Mouse (Mus musculus) neural tube, embryonic 15.5 days (tissue): Measurements from ENCODE around the gene Wbp2nl. TPM values are rescaled to one million over a fixed set of nuclear protein-coding genes. Genes with fewer than 3 reads are reported as not detected.
A peak's percentile ranks its signal among the peaks of the same experiment; 100 is the strongest.

ENCODE experiments used
- ATAC-seq: fragments of 200-750 bp; cut with Nextera tagmentation; 2 replicates; pipeline ENCODE4 v1.8.0; 2017; ENCODE audit warnings: mild to moderate bottlenecking, moderate TSS enrichment, moderate library complexity; ENCODE audit not compliant: low FRiP score
- H3K27ac ChIP-seq: fragments of 300-500 bp; sonication (generic); replicated peaks from 2 replicates; pipeline ENCODE4 v1.5.1; 2015; ENCODE audit warnings: mild to moderate bottlenecking, inconsistent platforms
- H3K27me3 ChIP-seq: fragments of 300-500 bp; sonication (generic); replicated peaks from 2 replicates; pipeline ENCODE4 v1.6.1; 2015; ENCODE audit warnings: inconsistent platforms
- H3K36me3 ChIP-seq: fragments of 300-500 bp; sonication (generic); 2 replicates; pipeline ENCODE4 v1.6.1; 2015; ENCODE audit warnings: inconsistent platforms
- H3K4me1 ChIP-seq: fragments of 300-500 bp; sonication (generic); 2 replicates; pipeline ENCODE4 v1.6.1; 2015; ENCODE audit warnings: inconsistent platforms
- H3K4me2 ChIP-seq: fragments of 300-500 bp; sonication (generic); 2 replicates; pipeline ENCODE4 v1.6.1; 2015; ENCODE audit warnings: inconsistent platforms, mild to moderate bottlenecking, moderate library complexity
- H3K4me3 ChIP-seq: fragments of 300-500 bp; sonication (generic); replicated peaks from 2 replicates; pipeline ENCODE4 v1.5.1; 2015; ENCODE audit warnings: mild to moderate bottlenecking, inconsistent platforms
- H3K9ac ChIP-seq: fragments of 300-500 bp; sonication (generic); replicated peaks from 2 replicates; pipeline ENCODE4 v1.6.1; 2015; ENCODE audit warnings: mild to moderate bottlenecking, inconsistent platforms
- H3K9me3 ChIP-seq: fragments of 300-500 bp; sonication (generic); replicated peaks from 2 replicates; pipeline ENCODE4 v1.6.1; 2016; ENCODE audit warnings: inconsistent platforms
- WGBS: fragments of 180-500 bp; shearing (Covaris S2); methylation state at CpG from one replicate; pipeline ENCODE4 v1.1.7; 2015; ENCODE audit warnings: mixed read lengths; 5-methylcytosine and 5-hydroxymethylcytosine counted together
- polyA plus RNA-seq: library from polyadenylated mRNA; unstranded; fragments of >200 nt; fragmentation: Nextera tagmentation; extraction: Ambion mirVana; gene quantifications from 2 replicates; pipeline ENCODE4 v1.2.1, GENCODE M21; 2015

Gene Wbp2nl
- polyA plus RNA-seq, 1 experiment from 2014 or later, result 0.10 TPM

DNA sequence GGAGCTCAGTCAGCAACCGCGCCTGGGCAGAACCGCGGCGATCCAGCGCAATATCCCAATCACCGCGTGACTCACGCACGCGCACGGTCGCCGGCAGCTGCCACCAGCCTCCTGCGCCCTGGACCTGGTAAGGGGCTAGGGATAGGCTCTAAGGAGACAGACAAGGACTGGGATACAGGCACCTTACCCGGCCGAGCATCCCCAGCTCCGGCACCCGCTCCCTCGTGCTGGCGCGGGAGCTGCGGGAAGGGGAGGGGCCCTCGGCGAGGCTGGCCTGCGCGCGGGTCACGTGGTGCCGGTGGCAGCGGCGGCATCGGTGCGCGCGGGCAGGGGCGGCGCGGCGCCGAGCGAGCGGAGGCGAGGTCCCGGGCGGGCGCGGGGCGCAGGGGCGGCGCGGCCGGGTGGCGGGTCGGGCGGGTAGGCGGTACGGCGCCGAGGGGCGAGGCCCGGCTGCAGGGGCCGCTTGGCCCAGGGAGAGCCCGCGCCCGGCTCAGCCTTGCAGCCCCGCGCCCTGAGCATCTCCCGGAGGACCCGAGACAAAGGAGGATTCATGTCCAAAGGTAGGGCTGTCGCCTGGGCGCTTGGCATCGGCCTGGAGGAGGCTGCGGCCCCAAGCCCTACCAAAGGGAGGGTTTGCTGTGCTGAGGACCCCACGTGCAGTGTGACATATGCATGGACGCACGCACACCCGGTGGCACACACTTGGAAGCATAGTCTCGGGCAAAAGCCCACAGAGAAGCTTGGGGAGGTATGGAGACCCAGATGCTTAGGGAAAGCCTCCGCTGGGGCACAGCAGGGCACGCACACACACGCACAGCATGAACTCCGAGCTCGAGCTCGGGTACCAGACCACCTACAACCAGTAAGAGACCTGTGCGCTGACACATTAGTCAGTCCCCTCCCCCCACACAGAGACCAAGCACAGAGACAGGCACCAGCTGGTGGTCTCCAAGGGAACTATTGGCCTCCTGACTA, 23.5 kb upstream of the Wbp2nl start:
- peak overlapping the region; percentile 87 for H3K4me2 ChIP-seq
- peak; percentile 86 for ATAC-seq
- H3K27ac ChIP-seq, result peak overlapping the region; percentile 96
- peaks cover 20% of the 10 kb centered on the region for H3K36me3 ChIP-seq
- H3K9ac ChIP-seq, result peak overlapping the region; percentile 64
- H3K27me3 ChIP-seq, result 0 out of 2 replicates have a peak, but pooled peaks cover 7% of the 10 kb centered on the region
- H3K4me3 ChIP-seq, result peak overlapping the region; percentile 63
- WGBS, result under 1% methylated on average over 76 of the region's 86 CpGs
- peaks cover 42% of the 10 kb centered on the region for H3K4me1 ChIP-seq
- no peaks in the 10 kb centered on the region for H3K9me3 ChIP-seq

DNA sequence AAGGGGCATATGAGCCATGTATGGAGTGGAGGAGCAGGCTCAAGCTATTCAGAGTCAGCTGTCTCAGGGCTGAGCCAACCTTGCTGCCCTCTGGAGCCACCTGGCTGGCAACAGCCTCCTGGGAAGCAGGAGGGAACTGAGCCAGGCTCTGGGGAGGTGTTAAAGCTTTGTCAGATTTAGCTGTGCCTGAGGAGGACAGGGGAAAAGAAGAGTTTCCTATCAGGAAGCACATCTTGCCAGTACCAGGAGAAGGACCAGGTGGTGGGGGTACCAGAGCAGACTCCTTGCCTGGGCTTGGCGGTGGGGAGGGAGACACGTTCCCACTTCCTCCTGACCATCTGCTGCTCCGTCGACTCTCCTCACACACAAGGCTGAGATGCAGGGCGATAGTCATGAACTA, 21.2 kb upstream of the Wbp2nl start:
- H3K27me3 ChIP-seq, result 0 out of 2 replicates have a peak, but pooled peaks cover 2% of the 10 kb centered on the region
- ATAC-seq, result no peak
- peaks cover 37% of the 10 kb centered on the region for H3K4me1 ChIP-seq
- no peaks in the 10 kb centered on the region for H3K9me3 ChIP-seq
- 62% methylated on average over 5 of the region's 5 CpGs for WGBS
- H3K9ac ChIP-seq, result no peak overlapping the region
- peak overlapping the region; percentile 87 for H3K4me2 ChIP-seq
- H3K36me3 ChIP-seq, result peaks cover 40% of the 10 kb centered on the region
- H3K4me3 ChIP-seq, result peak overlapping the region; percentile 63
- no peak overlapping the region for H3K27ac ChIP-seq

DNA sequence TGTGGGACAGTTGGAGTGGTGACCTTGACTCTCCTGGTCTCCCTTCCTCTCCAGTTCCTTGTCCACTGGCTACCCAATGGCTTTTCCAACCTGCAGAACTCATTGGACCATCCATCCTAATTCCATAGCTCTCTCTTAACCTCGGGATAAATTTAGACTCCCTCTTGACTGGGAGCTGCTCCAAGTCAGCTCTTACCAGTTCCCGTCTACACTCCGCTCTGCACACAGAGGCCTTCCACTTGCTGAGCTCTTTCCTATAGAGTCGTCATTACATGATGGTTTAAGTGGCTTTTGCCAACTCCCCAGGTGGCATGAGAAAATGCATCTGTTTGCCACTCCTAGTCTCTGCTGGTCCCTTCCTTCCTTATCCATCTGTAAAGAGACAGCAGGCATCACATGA, 18.1 kb upstream of the Wbp2nl start:
- 75% methylated on average over 4 of the region's 4 CpGs for WGBS
- Histone ChIP-seq H3K4me1 (peaks cover 26% of the 10 kb centered on the region), H3K4me3 (no peak overlapping the region), H3K4me2 (no peak overlapping the region), H3K27ac (no peak overlapping the region), H3K36me3 (peaks cover 70% of the 10 kb centered on the region), H3K9me3 (no peaks in the 10 kb centered on the region), H3K9ac (no peak overlapping the region), H3K27me3 (no peaks in the 10 kb centered on the region)
- no peak for ATAC-seq

DNA sequence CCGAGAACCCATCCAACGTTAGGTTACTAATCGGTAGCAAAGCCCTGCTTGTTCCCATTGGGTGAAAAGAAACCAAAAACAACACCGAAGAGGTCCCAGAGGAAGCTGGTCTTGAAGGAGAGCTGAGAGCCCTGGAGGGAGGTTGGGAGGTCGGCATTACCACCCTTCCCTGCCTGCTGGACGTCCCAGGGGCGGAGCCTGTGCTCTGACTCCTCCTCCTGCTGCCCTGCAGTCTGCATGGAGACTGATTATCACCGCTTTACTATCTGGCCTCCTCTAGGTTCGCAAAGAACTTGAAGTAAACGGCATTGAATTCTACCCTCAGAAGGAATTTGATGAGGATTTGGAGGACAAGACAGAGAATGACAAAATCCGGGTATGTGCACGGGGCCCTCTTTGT, 12.6 kb upstream of the Wbp2nl start:
- H3K27me3 ChIP-seq, result no peaks in the 10 kb centered on the region
- no peak overlapping the region for H3K4me2 ChIP-seq
- WGBS, result 67% methylated on average over 12 of the region's 12 CpGs
- no peaks in the 10 kb centered on the region for H3K9me3 ChIP-seq
- no peaks in the 10 kb centered on the region for H3K4me1 ChIP-seq
- ATAC-seq, result no peak
- no peak overlapping the region for H3K27ac ChIP-seq
- H3K9ac ChIP-seq, result no peak overlapping the region
- no peak overlapping the region for H3K4me3 ChIP-seq
- H3K36me3 ChIP-seq, result peaks cover 94% of the 10 kb centered on the region

DNA sequence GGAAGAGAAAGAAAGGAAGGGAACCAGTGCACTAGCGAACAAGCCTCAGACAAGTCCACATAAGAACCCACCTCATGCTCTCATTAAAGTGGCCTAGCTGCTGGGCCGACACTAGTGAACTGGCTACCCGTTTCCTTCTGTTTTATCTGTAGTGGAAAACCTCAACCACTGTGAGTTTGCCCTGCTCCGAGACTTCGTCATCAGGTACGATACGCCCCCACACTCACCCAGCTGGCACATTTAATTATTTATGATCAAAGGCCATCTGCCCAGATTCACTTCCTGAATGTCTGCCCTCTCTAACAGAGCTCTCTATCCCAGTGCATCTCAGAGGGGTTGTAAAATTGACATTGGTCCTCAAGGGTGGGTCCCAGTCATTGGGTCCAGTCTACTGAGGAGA, 8.5 kb upstream of the Wbp2nl start:
- Histone ChIP-seq H3K4me2 (no peak overlapping the region), H3K36me3 (peaks cover 63% of the 10 kb centered on the region), H3K27ac (no peak overlapping the region), H3K4me1 (peaks cover 22% of the 10 kb centered on the region), H3K4me3 (no peak overlapping the region), H3K9me3 (no peaks in the 10 kb centered on the region), H3K27me3 (no peaks in the 10 kb centered on the region), H3K9ac (no peak overlapping the region)
- 73% methylated on average over 7 of the region's 7 CpGs for WGBS
- ATAC-seq, result no peak

DNA sequence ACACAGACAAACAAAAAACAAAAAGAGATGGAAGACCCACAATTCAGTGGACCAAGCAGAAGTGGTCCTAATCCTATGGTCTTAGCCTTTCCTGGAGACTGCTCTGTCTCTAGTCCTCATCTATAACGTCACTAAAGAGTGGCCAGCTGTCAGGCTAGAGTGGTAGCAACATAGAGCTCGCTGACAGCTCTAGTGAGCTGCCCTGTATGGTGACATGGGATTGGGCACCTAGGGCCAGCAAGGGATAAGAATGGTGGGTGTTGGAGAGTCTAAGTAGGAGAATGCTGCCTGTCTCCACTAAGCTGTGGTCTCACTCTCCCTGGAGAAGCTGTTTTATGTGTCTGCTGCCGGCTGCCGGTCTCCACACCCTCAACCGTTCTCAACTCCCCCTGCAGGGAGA, 5.9 kb upstream of the Wbp2nl start:
- H3K4me3 ChIP-seq, result no peak overlapping the region
- H3K4me2 ChIP-seq, result peak overlapping the region; percentile 35
- H3K9ac ChIP-seq, result no peak overlapping the region
- no peaks in the 10 kb centered on the region for H3K9me3 ChIP-seq
- ATAC-seq, result no peak
- 9% methylated on average over 5 of the region's 5 CpGs for WGBS
- H3K27me3 ChIP-seq, result no peaks in the 10 kb centered on the region
- peak overlapping the region; percentile 79 for H3K27ac ChIP-seq
- H3K4me1 ChIP-seq, result peaks cover 22% of the 10 kb centered on the region
- H3K36me3 ChIP-seq, result peaks cover 37% of the 10 kb centered on the region

DNA sequence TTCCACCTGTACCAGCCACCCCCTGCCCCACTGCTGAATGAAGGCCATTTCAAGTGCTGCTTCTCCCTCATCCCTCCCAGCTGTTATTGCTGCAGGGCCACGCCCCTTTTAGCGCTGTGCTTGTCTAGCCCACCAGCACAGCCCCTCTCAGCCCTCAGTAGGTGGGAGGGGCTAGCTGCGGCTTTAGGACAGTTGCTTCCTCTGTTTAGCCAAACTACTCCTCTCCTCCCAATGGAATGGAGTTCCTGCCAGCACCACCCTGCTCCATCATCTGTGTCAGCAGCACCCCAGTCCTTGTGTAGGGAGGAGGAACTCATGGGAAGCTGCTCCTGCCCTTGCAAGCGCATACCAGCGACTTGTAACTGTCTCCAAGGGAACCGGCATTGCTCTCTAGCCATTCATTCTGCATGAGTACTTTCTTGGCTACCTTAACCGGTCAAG, 5.5 kb upstream of the Wbp2nl start:
- 2% methylated on average over 7 of the region's 7 CpGs for WGBS

DNA sequence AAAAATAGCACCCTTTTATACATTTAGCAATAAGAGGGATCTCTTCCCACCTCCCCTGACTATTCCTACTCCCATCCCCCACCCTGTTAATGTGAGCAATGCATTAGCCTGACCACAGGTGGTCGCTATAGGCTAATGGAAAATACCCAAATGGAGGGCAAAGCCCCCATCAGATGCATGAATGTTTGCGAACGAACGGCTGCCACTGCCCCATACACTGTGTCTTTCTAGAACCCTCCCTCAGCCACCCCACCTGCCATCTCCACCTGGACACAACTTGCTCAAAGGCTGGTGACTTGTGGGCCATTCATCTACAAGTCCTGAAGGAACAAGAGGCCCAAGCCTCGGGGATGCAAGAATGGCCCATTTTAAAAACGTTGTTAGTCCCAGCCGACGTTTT, 4.7 kb upstream of the Wbp2nl start:
- Histone ChIP-seq H3K9ac (no peak overlapping the region), H3K4me1 (peaks cover 22% of the 10 kb centered on the region), H3K9me3 (no peaks in the 10 kb centered on the region), H3K36me3 (peaks cover 25% of the 10 kb centered on the region), H3K4me3 (no peak overlapping the region), H3K27ac (peak overlapping the region; percentile 79; the same call in 1 of the 2 replicates), H3K27me3 (no peaks in the 10 kb centered on the region), H3K4me2 (no peak overlapping the region)
- WGBS, result 36% methylated on average over 8 of the region's 8 CpGs
- ATAC-seq, result peak; percentile 36; the same call in 1 of the 2 replicates

More for the DNA sequence above, 5.5 kb upstream of the Wbp2nl start:
- H3K4me1 ChIP-seq, result peaks cover 22% of the 10 kb centered on the region
- no peak overlapping the region for H3K9ac ChIP-seq
- H3K9me3 ChIP-seq, result no peaks in the 10 kb centered on the region
- peak overlapping the region; percentile 35 for H3K4me2 ChIP-seq
- peak overlapping the region; percentile 79 for H3K27ac ChIP-seq
- no peaks in the 10 kb centered on the region for H3K27me3 ChIP-seq
- peaks cover 33% of the 10 kb centered on the region for H3K36me3 ChIP-seq
- no peak overlapping the region for H3K4me3 ChIP-seq
- peak; percentile 83 for ATAC-seq

DNA sequence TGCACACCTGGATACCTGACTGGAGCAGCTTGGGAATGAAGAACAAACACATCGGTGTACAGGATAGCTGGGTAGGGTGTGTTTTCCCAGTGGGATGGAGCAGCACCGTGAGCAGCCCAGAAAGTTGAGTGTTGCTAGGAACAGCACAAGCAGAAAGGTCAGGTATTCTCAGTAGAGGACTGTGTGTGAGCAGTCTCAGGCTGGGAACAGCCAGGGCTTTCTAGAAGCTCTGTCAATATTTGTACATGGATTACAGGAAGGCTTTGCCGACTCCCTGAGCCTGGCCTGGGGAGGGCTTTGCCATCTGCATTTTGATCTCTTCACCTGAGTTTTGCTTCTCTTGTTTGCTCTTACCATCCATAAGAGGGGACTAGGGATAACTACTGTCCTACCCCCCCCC, 8.4 kb downstream of the Wbp2nl start:
- Histone ChIP-seq H3K9me3 (no peaks in the 10 kb centered on the region), H3K27me3 (no peaks in the 10 kb centered on the region), H3K4me2 (no peak overlapping the region), H3K4me1 (no peaks in the 10 kb centered on the region), H3K36me3 (no peaks in the 10 kb centered on the region), H3K9ac (no peak overlapping the region), H3K27ac (no peak overlapping the region), H3K4me3 (no peak overlapping the region)
- no peak for ATAC-seq
- 91% methylated on average over 3 of the region's 3 CpGs for WGBS

DNA sequence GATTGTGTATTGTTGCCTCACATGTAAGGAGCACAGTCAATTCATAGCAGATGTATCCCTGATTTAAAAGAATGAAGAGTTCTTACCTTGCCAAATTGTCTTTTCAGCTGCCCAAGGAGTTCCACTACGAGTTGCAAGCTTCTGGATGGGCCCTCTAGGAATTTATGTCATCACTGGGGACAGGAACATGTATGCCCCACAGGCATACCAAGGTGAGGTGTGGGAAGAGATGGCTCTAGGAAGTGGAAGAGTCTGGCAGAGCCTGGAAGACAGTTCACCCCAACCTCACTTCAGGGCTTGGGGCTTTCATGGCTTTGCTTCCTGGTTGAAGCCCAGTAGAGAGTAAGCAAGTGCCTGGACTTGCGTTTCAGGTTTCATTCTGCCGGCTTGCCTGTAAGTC, 9.7 kb downstream of the Wbp2nl start:
- H3K4me1 ChIP-seq, result no peaks in the 10 kb centered on the region
- no peak for ATAC-seq
- no peaks in the 10 kb centered on the region for H3K9me3 ChIP-seq
- 83% methylated on average over 3 of the region's 3 CpGs for WGBS
- H3K27ac ChIP-seq, result no peak overlapping the region
- H3K9ac ChIP-seq, result no peak overlapping the region
- no peak overlapping the region for H3K4me3 ChIP-seq
- no peak overlapping the region for H3K4me2 ChIP-seq
- no peaks in the 10 kb centered on the region for H3K36me3 ChIP-seq
- H3K27me3 ChIP-seq, result no peaks in the 10 kb centered on the region

DNA sequence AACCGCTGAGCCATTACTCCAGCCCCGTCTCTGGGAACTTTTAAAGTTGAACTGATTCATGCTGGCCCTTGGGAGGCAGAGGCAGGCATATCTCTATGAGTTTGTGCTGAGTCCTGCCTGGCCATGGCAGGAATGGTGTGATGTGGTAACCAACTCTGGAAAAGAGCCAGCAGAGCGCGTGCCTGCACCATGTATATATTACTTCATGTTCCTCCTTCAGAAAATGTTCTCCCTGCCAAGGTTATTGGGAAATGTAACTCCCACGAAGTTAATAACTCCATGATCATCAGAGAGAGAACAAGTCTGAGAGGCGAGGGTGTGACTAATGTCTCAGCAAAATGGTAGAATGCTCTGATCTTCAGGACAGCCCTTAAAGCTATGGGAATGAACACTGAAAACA, 19.1 kb downstream of the Wbp2nl start:
- no peaks in the 10 kb centered on the region for H3K9me3 ChIP-seq
- no peak overlapping the region for H3K4me2 ChIP-seq
- H3K27me3 ChIP-seq, result no peaks in the 10 kb centered on the region
- H3K4me1 ChIP-seq, result no peaks in the 10 kb centered on the region
- ATAC-seq, result no peak
- H3K27ac ChIP-seq, result no peak overlapping the region
- no peak overlapping the region for H3K4me3 ChIP-seq
- no peaks in the 10 kb centered on the region for H3K36me3 ChIP-seq
- H3K9ac ChIP-seq, result no peak overlapping the region
- 89% methylated on average over 6 of the region's 6 CpGs for WGBS

DNA sequence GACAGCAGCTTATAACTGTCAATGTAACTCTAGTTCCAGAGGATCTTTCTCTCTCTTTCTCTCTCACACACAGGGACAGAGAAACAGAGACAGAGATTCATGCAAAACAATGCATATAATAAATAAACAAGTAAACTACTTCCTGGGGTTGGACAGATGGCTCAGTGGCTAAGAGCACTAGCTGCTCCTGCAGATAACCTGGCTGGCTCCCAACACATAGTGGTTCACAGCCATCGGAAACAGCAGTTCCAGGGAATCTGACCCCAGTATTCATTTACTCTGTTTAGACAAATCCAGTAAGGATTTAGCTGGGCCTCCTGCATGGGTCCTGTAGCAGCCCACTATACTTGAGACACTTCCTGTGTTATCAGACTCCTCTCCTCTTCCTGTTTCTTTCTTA, 20.9 kb downstream of the Wbp2nl start:
- Histone ChIP-seq H3K36me3 (no peaks in the 10 kb centered on the region), H3K27ac (no peak overlapping the region), H3K4me1 (no peaks in the 10 kb centered on the region), H3K4me3 (no peak overlapping the region), H3K9me3 (no peaks in the 10 kb centered on the region), H3K27me3 (no peaks in the 10 kb centered on the region), H3K4me2 (no peak overlapping the region), H3K9ac (no peak overlapping the region)
- no peak for ATAC-seq
- WGBS, result 63% methylated on average over 1 of the region's 1 CpGs
